Mouse (Mus musculus) CH12.LX (cell line): ENCODE measurements around the gene Tbc1d16. TPM values are rescaled to one million over a fixed set of nuclear protein-coding genes. Genes with fewer than 3 reads are reported as not detected.

Source experiments
- DNase-seq: peaks from one replicate; pipeline ENCODE4 v3.0.0-alpha.2; 2013; ENCODE audit errors: extremely low read depth
- H3K27ac ChIP-seq: 2 replicates; pipeline ENCODE4 v1.5.1; 2012; ENCODE audit warnings: low read depth, mild to moderate bottlenecking, control low read depth, moderate library complexity; ENCODE audit not compliant: insufficient read depth
- H3K27me3 ChIP-seq: replicated peaks from 2 replicates; pipeline ENCODE3; 2012; ENCODE audit warnings: inconsistent platforms
- H3K36me3 ChIP-seq, 2 experiments: replicated peaks in 1 of 2; 2 replicates each; pipeline versions ENCODE3 to v1.6.1; 2012; ENCODE audit warnings: inconsistent platforms in 1 of 2, low read length in 1 of 2, mild to moderate bottlenecking in 1 of 2, mixed read lengths in 1 of 2, moderate library complexity in 1 of 2; ENCODE audit not compliant: control insufficient read depth in 1 of 2, insufficient read depth in 1 of 2
- H3K4me1 ChIP-seq, 2 experiments: 2 replicates each; pipeline ENCODE4 v1.6.1; 2012; ENCODE audit warnings: inconsistent platforms in 1 of 2, moderate library complexity in 1 of 2; ENCODE audit not compliant: insufficient read depth in 2 of 2, control insufficient read depth in 1 of 2
- H3K4me2 ChIP-seq: 2 replicates; pipeline ENCODE4 v1.6.1; 2012; ENCODE audit warnings: low read depth, mild to moderate bottlenecking, control low read depth; ENCODE audit not compliant: poor library complexity, insufficient read depth, severe bottlenecking
- H3K4me3 ChIP-seq, 3 experiments: fragments of 150-350 bp in 1 of 3; sonication (generic) in 1 of 3; replicated peaks in 1 of 3; 2 replicates each; pipeline versions ENCODE3 to v1.5.1; 2011 to 2012; ENCODE audit warnings: low read depth in 2 of 3, low read length in 2 of 3, mild to moderate bottlenecking in 2 of 3, moderate library complexity in 2 of 3, control low read depth in 1 of 3, improper control_type of control experiment in 1 of 3, inconsistent platforms in 1 of 3, mixed read lengths in 1 of 3; ENCODE audit not compliant: poor library complexity in 1 of 3
- H3K79me2 ChIP-seq: replicated peaks from 2 replicates; pipeline ENCODE4 v1.6.1; 2012; ENCODE audit warnings: mild to moderate bottlenecking, moderate library complexity; ENCODE audit not compliant: control insufficient read depth, poor library complexity, insufficient read depth, severe bottlenecking; ENCODE audit errors: extremely low read depth
- H3K9ac ChIP-seq: 2 replicates; pipeline ENCODE4 v1.6.1; 2012; ENCODE audit warnings: low read depth, mild to moderate bottlenecking, control low read depth, moderate library complexity; ENCODE audit not compliant: insufficient read depth
- H3K9me3 ChIP-seq: replicated peaks from 2 replicates; pipeline ENCODE3; 2012; ENCODE audit warnings: low read length, inconsistent platforms, mixed read lengths
- BHLHE40 ChIP-seq: IDR thresholded peaks from 2 replicates; pipeline ENCODE4 v1.6.1; 2011; ENCODE audit warnings: mild to moderate bottlenecking, low read depth, low read length, improper control_type of control experiment
- CHD1 ChIP-seq: IDR thresholded peaks from 2 replicates; pipeline ENCODE4 v1.6.1; 2012; ENCODE audit warnings: low read depth, low read length, improper control_type of control experiment, inconsistent platforms
- CHD2 ChIP-seq: IDR thresholded peaks from 2 replicates; pipeline ENCODE4 v1.6.1; 2011; ENCODE audit warnings: low read length, improper control_type of control experiment
- CTCF ChIP-seq, 2 experiments: IDR thresholded peaks in 1 of 2; conservative IDR thresholded peaks in 1 of 2; 2 replicates each; pipeline ENCODE4 v1.5.1; 2011 to 2012; ENCODE audit warnings: low read depth in 2 of 2, low read length in 2 of 2, improper control_type of control experiment in 1 of 2, inconsistent platforms in 1 of 2, mild to moderate bottlenecking in 1 of 2, moderate library complexity in 1 of 2
- E2F4 ChIP-seq: IDR thresholded peaks from 2 replicates; pipeline ENCODE4 v1.6.1; 2011; ENCODE audit warnings: low read depth, low read length, improper control_type of control experiment; ENCODE audit not compliant: insufficient replicate concordance
- ELF1 ChIP-seq: IDR thresholded peaks from 2 replicates; pipeline ENCODE4 v1.6.1; 2014; ENCODE audit warnings: low read depth, mild to moderate bottlenecking, inconsistent platforms, low read length, improper control_type of control experiment
- EP300 ChIP-seq: IDR thresholded peaks from 2 replicates; pipeline ENCODE4 v1.6.1; 2011; ENCODE audit warnings: low read length, improper control_type of control experiment
- GABPA ChIP-seq: IDR thresholded peaks from 2 replicates; pipeline ENCODE4 v1.6.1; 2012; ENCODE audit warnings: low read depth, low read length, improper control_type of control experiment, inconsistent platforms; ENCODE audit not compliant: insufficient replicate concordance
- JUN ChIP-seq: IDR thresholded peaks from 2 replicates; pipeline ENCODE4 v1.6.1; 2011; ENCODE audit warnings: low read depth, mild to moderate bottlenecking, low read length, improper control_type of control experiment, moderate library complexity; ENCODE audit not compliant: insufficient read depth
- JUND ChIP-seq: conservative IDR thresholded peaks from 2 replicates; pipeline ENCODE4 v1.6.1; 2011; ENCODE audit warnings: low read depth, low read length, improper control_type of control experiment
- KAT2A ChIP-seq: IDR thresholded peaks from 2 replicates; pipeline ENCODE4 v1.6.1; 2012; ENCODE audit warnings: low read length, improper control_type of control experiment, inconsistent platforms; ENCODE audit not compliant: insufficient replicate concordance
- MAX ChIP-seq: IDR thresholded peaks from 2 replicates; pipeline ENCODE4 v1.6.1; 2011; ENCODE audit warnings: low read length, improper control_type of control experiment
- MAZ ChIP-seq: IDR thresholded peaks from 2 replicates; pipeline ENCODE4 v1.6.1; 2012; ENCODE audit warnings: low read depth, mild to moderate bottlenecking, inconsistent platforms, low read length, improper control_type of control experiment, moderate library complexity
- MYC ChIP-seq: IDR thresholded peaks from 2 replicates; pipeline ENCODE4 v1.6.1; 2011; ENCODE audit warnings: low read depth, mild to moderate bottlenecking, improper control_type of control experiment, low read length
- POLR2A ChIP-seq: IDR thresholded peaks from 2 replicates; pipeline ENCODE4 v1.6.1; 2011; ENCODE audit warnings: low read depth, mild to moderate bottlenecking, improper control_type of control experiment, low read length
- RAD21 ChIP-seq: IDR thresholded peaks from 2 replicates; pipeline ENCODE4 v1.6.1; 2011; ENCODE audit warnings: low read depth, mild to moderate bottlenecking, low read length, improper control_type of control experiment, moderate library complexity
- RCOR1 ChIP-seq: conservative IDR thresholded peaks from 2 replicates; pipeline ENCODE4 v1.6.1; 2012; ENCODE audit warnings: low read depth, mild to moderate bottlenecking, inconsistent platforms, low read length, improper control_type of control experiment
- SMC3 ChIP-seq: IDR thresholded peaks from 2 replicates; pipeline ENCODE4 v1.6.1; 2011; ENCODE audit warnings: low read depth, low read length, improper control_type of control experiment
- TBP ChIP-seq: conservative IDR thresholded peaks from 2 replicates; pipeline ENCODE4 v1.6.1; 2011; ENCODE audit warnings: low read depth, low read length, improper control_type of control experiment
- UBTF ChIP-seq: IDR thresholded peaks from 2 replicates; pipeline ENCODE4 v1.6.1; 2012; ENCODE audit warnings: low read depth, mild to moderate bottlenecking, inconsistent platforms, low read length, improper control_type of control experiment, moderate library complexity
- USF2 ChIP-seq: conservative IDR thresholded peaks from 2 replicates; pipeline ENCODE4 v1.6.1; 2011; ENCODE audit warnings: low read depth, low read length, improper control_type of control experiment
- ZC3H11A ChIP-seq: IDR thresholded peaks from 2 replicates; pipeline ENCODE4 v1.6.1; 2012; ENCODE audit warnings: low read depth, mild to moderate bottlenecking, inconsistent platforms, low read length, improper control_type of control experiment
- ZKSCAN1 ChIP-seq: IDR thresholded peaks from 2 replicates; pipeline ENCODE4 v1.6.1; 2012; ENCODE audit warnings: low read depth, inconsistent platforms, low read length, improper control_type of control experiment, borderline replicate concordance
- ZMIZ1 ChIP-seq: IDR thresholded peaks from 2 replicates; pipeline ENCODE4 v1.6.1; 2012; ENCODE audit warnings: low read depth, mild to moderate bottlenecking, inconsistent platforms, low read length, improper control_type of control experiment
- dilution Hi-C: fragments of 300-500 bp; cut with MboI; formaldehyde crosslinking; loops from 2 replicates; pipeline ENCODE4 v1.14.3; 2020; ENCODE audit warnings: low sequenced_read_pairs; ENCODE audit not compliant: extremely low pct_unique_long_range_greater_than_20kb, extremely low pct_ligation_motif_present
- in situ Hi-C: fragments of 300-500 bp; cut with MboI; formaldehyde crosslinking; loops from 3 replicates; pipeline ENCODE4 v1.14.3; 2019; ENCODE audit warnings: low sequenced_read_pairs, low pct_ligation_motif_present, low pct_unique_long_range_greater_than_20kb, mixed read lengths
- polyA plus RNA-seq: library from polyadenylated mRNA; unstranded; fragments of >175 nt; gene quantifications from 2 replicates; pipeline ENCODE4 v1.2.1, GENCODE M21; 2012; ENCODE audit warnings: low read depth; ENCODE audit not compliant: insufficient read length
- total RNA-seq, 2 experiments: library from RNA; depleted of rRNA; stranded (reverse); fragments of 300-350 nt in 1 of 2; fragments of >200 nt in 1 of 2; gene quantifications; 2 replicates each; pipeline ENCODE4 v1.2.3; 2012 to 2014

The Tbc1d16 gene
- total and polyA plus RNA-seq, 3 experiments: 0.79 to 15.9 (median 2.7) TPM

DNA sequence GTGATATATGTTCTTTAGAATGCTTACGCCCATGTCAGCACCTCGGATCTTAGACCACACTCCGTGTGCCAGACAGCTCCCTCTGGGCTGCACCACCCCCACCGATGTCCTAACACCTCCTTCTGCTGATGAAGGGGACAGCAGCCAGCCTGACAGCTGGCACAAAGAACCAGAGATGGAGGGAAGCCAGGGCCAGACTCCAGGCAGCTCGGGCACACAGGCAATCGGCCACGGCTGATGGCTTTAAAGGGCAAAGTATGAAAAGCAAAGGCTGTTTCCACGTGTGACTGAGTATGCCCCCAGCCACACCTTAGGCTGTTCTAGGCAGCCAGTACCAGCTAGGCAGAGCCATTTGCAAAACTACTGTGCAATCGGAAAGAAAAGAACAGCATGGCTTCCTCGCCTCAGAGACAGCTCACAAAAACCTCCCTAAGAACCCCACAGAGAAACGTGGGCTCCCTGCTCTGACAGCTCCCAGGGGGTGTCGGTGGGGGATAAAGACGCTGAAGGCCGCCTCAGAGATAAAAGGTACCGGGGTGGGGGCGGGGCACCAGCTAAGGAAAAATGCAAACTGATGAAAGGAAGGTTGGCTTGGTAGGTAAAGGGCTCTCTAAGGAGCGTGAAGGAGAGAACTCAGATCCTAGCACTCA, 8.4 kb downstream of the Tbc1d16 start:
- no peak for DNase-seq
- dilution Hi-C loops (no loop called here), in situ Hi-C loops (no loop called here)
- peaks cover 0 to 4% of the 10 kb centered on the region in 2 experiments; a peak in 2 of 4 replicates for H3K4me1 ChIP-seq
- peaks cover 5% of the 10 kb centered on the region for H3K9me3 ChIP-seq
- no peak overlapping the region for H3K4me3 ChIP-seq
- no peak overlapping the region for H3K4me2 ChIP-seq
- H3K27me3 ChIP-seq: peaks cover 86% of the 10 kb centered on the region
- H3K9ac ChIP-seq: no peak overlapping the region
- peaks cover 2% of the 10 kb centered on the region in 2 experiments for H3K36me3 ChIP-seq
- TF ChIP-seq UBTF (no peak), USF2 (no peak), RCOR1 (no peak), TBP (no peak), CTCF (conservative IDR thresholded peaks at IDR 0.05 in 1 of 2, IDR thresholded peaks at IDR 0.05 in 1 of 2; ENCODE audit: low read depth in 2 of 2, low read length in 2 of 2) (no peak), GABPA (no peak)
- no peak overlapping the region for H3K27ac ChIP-seq
- no peaks in the 10 kb centered on the region for H3K79me2 ChIP-seq

DNA sequence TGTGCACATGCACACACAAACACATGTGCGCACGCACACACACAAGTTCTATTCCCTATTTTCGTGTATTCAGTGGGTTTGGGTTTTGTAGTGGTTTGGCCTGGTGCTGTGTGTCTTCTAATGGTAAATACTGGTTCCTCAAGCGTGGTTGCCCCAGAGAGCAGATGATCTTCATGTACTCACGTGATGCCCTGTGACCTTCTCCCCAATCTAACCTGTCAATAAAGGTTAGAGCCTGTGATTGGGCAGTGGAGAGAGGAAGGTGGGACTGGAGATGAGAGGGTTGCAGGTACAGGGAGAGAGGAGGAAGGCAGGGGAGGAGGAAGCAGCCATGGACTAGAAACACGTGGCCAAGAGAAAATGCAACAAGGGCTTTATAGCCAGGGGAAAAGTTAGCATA, 10.4 kb downstream of the Tbc1d16 start:
- peaks cover 0 to 4% of the 10 kb centered on the region in 2 experiments; a peak in 2 of 4 replicates for H3K4me1 ChIP-seq
- H3K36me3 ChIP-seq: peaks cover 2% of the 10 kb centered on the region in 2 experiments
- no peak overlapping the region for H3K27ac ChIP-seq
- H3K9ac ChIP-seq: no peak overlapping the region
- in situ Hi-C loops (no loop called here), dilution Hi-C loops (no loop called here)
- no peaks in the 10 kb centered on the region for H3K79me2 ChIP-seq
- H3K4me2 ChIP-seq: no peak overlapping the region
- H3K9me3 ChIP-seq: peaks cover 3% of the 10 kb centered on the region
- DNase-seq: no peak
- peaks cover 79% of the 10 kb centered on the region for H3K27me3 ChIP-seq
- H3K4me3 ChIP-seq: no peak overlapping the region
- no peak for TF ChIP-seq JUND
- TF ChIP-seq MYC: no peak
- TF ChIP-seq RAD21: no peak
- TF ChIP-seq BHLHE40: no peak
- TF ChIP-seq JUN: no peak
- no peak for TF ChIP-seq RCOR1
- no peak for TF ChIP-seq CHD1

DNA sequence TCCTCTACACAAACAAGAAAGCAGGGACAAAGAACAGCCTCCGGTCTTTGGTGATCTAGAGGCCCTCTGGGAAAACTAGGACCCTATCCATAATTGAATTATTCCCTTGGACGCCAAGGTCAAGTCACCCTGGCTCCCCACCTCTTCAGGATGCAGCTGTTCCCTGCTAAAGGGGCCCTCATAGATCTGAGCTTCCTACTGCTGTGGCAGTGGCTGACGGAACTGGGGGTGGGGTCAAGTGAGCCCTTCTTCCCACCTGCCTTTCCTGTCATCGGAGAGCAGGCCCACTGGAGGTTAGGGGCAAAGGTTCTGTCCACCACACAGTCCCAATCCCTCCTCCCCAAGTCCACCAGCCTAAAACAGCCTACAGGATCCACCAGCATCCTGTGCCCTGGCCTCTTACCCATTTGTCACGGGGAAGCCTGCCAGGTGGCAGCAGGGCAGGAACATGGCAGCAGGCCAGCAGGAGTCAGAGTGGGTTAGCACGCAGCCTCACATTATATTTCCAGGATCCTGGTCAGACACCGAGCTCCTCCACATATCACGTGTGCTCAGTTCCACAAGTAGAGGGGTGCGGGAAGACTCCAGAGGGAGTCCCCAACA, 12.3 kb downstream of the Tbc1d16 start:
- dilution Hi-C loops: no loop called here
- TF ChIP-seq GABPA (no peak), KAT2A (no peak), TBP (no peak), MAX (no peak), ZC3H11A (no peak), CTCF (conservative IDR thresholded peaks at IDR 0.05 in 1 of 2, IDR thresholded peaks at IDR 0.05 in 1 of 2; ENCODE audit: low read depth in 2 of 2, low read length in 2 of 2) (no peak), E2F4 (no peak), ZKSCAN1 (no peak), SMC3 (no peak), ELF1 (no peak), MAZ (no peak), USF2 (no peak), JUND (no peak), ZMIZ1 (no peak), POLR2A (no peak), EP300 (no peak), CHD2 (no peak)
- no peak overlapping the region for H3K27ac ChIP-seq

More for the DNA sequence above, 12.3 kb downstream of the Tbc1d16 start:
- DNase-seq: no peak
- Histone ChIP-seq H3K4me1 (no peaks in the 10 kb centered on the region), H3K9ac (no peak overlapping the region), H3K4me3 (no peak overlapping the region), H3K27me3 (peaks cover 75% of the 10 kb centered on the region), H3K4me2 (no peak overlapping the region), H3K79me2 (no peaks in the 10 kb centered on the region), H3K9me3 (no peaks in the 10 kb centered on the region), H3K36me3 (peaks cover 2% of the 10 kb centered on the region in 2 experiments)
- in situ Hi-C loops: no loop called here
